Mouse (Mus musculus): ENCODE measurements around the gene Nbl1. TPM values are rescaled to one million over a fixed set of nuclear protein-coding genes. Genes with fewer than 3 reads are reported as not detected.

Gene Nbl1
- polyA plus RNA-seq, 1 experiment from 2014 or later = 141 TPM

GRCm38 (mm10) chr4:139059569-139059968 is 33.2 kb downstream of the Nbl1 start:
- H3K9ac ChIP-seq (replicated peaks; ENCODE audit: low read depth) = no peak overlapping the region
- no peak overlapping the region for H3K4me2 ChIP-seq (replicated peaks; ENCODE audit: low read depth, low read length)
- TF ChIP-seq EP300 (IDR thresholded peaks at IDR 0.05) = no peak
- TF ChIP-seq CTCF (IDR thresholded peaks at IDR 0.05) = no peak
- H3K4me1 ChIP-seq (ENCODE audit: insufficient read depth, low read depth, low read length) = no peaks in the 10 kb centered on the region
- ATAC-seq = no peak
- H3K4me3 ChIP-seq (ENCODE audit: low read depth, low read length) = no peak overlapping the region
- 4% methylated on average over 7 of the region's 7 CpGs for WGBS
- DNase-seq (ENCODE audit: low spot score) = peak; percentile 70
- no peaks in the 10 kb centered on the region for H3K9me3 ChIP-seq (ENCODE audit: low read length)
- H3K27ac ChIP-seq (ENCODE audit: low read length) = no peak overlapping the region
- no peaks in the 10 kb centered on the region for H3K27me3 ChIP-seq (replicated peaks; ENCODE audit: insufficient read depth, low read length)
- no peaks in the 10 kb centered on the region for H3K36me3 ChIP-seq (ENCODE audit: insufficient read depth, low read length)

GRCm38 (mm10) chr4:139058029-139058428 is 34.8 kb downstream of the Nbl1 start:
- ATAC-seq (no peak), DNase-seq (ENCODE audit: low spot score) (no peak)
- H3K4me3 ChIP-seq (ENCODE audit: low read depth, low read length) = no peak overlapping the region
- no peaks in the 10 kb centered on the region for H3K9me3 ChIP-seq (ENCODE audit: low read length)
- WGBS = 81% methylated on average over 5 of the region's 5 CpGs
- H3K4me2 ChIP-seq (replicated peaks; ENCODE audit: low read depth, low read length) = no peak overlapping the region
- no peak for TF ChIP-seq CTCF (IDR thresholded peaks at IDR 0.05)
- no peak for TF ChIP-seq EP300 (IDR thresholded peaks at IDR 0.05)
- no peaks in the 10 kb centered on the region for H3K27me3 ChIP-seq (replicated peaks; ENCODE audit: insufficient read depth, low read length)
- H3K9ac ChIP-seq (replicated peaks; ENCODE audit: low read depth) = no peak overlapping the region
- no peak overlapping the region for H3K27ac ChIP-seq (ENCODE audit: low read length)
- no peaks in the 10 kb centered on the region for H3K36me3 ChIP-seq (ENCODE audit: insufficient read depth, low read length)
- no peaks in the 10 kb centered on the region for H3K4me1 ChIP-seq (ENCODE audit: insufficient read depth, low read depth, low read length)

- no peaks in the 10 kb centered on the region for H3K27me3 ChIP-seq (replicated peaks; ENCODE audit: insufficient read depth, low read length)
- no peaks in the 10 kb centered on the region for H3K36me3 ChIP-seq (ENCODE audit: insufficient read depth, low read length)
- H3K4me2 ChIP-seq (replicated peaks; ENCODE audit: low read depth, low read length) = no peak overlapping the region
- H3K9ac ChIP-seq (replicated peaks; ENCODE audit: low read depth) = no peak overlapping the region
- no peak overlapping the region for H3K27ac ChIP-seq (ENCODE audit: low read length)
- TF ChIP-seq CTCF (IDR thresholded peaks at IDR 0.05) (no peak), EP300 (IDR thresholded peaks at IDR 0.05) (no peak)
- H3K9me3 ChIP-seq (ENCODE audit: low read length) = no peaks in the 10 kb centered on the region
- no peaks in the 10 kb centered on the region for H3K4me1 ChIP-seq (ENCODE audit: insufficient read depth, low read depth, low read length)
- DNase-seq (ENCODE audit: low spot score) = no peak
- no peak for ATAC-seq
- no peak overlapping the region for H3K4me3 ChIP-seq (ENCODE audit: low read depth, low read length)
- 67% methylated on average over 5 of the region's 5 CpGs for WGBS
Observed at GRCm38 (mm10) chr4:139057291-139057690, 35.5 kb downstream of the Nbl1 start.

GRCm38 (mm10) chr4:139055744-139056143 is 37.0 kb downstream of the Nbl1 start:
- Histone ChIP-seq H3K4me2 (replicated peaks; ENCODE audit: low read depth, low read length) (no peak overlapping the region), H3K9me3 (ENCODE audit: low read length) (no peaks in the 10 kb centered on the region), H3K4me3 (ENCODE audit: low read depth, low read length) (no peak overlapping the region), H3K27ac (ENCODE audit: low read length) (no peak overlapping the region), H3K9ac (replicated peaks; ENCODE audit: low read depth) (no peak overlapping the region), H3K36me3 (ENCODE audit: insufficient read depth, low read length) (no peaks in the 10 kb centered on the region), H3K27me3 (replicated peaks; ENCODE audit: insufficient read depth, low read length) (no peaks in the 10 kb centered on the region), H3K4me1 (ENCODE audit: insufficient read depth, low read depth, low read length) (no peaks in the 10 kb centered on the region)
- no peak for TF ChIP-seq CTCF (IDR thresholded peaks at IDR 0.05)
- no peak for DNase-seq (ENCODE audit: low spot score)
- no peak for ATAC-seq
- 65% methylated on average over 3 of the region's 3 CpGs for WGBS

- Histone ChIP-seq H3K4me2 (replicated peaks; ENCODE audit: low read depth, low read length) (no peak overlapping the region), H3K27ac (ENCODE audit: low read length) (no peak overlapping the region), H3K36me3 (ENCODE audit: insufficient read depth, low read length) (no peaks in the 10 kb centered on the region), H3K4me3 (ENCODE audit: low read depth, low read length) (no peak overlapping the region), H3K27me3 (replicated peaks; ENCODE audit: insufficient read depth, low read length) (no peaks in the 10 kb centered on the region), H3K4me1 (ENCODE audit: insufficient read depth, low read depth, low read length) (no peaks in the 10 kb centered on the region), H3K9ac (replicated peaks; ENCODE audit: low read depth) (no peak overlapping the region), H3K9me3 (ENCODE audit: low read length) (no peaks in the 10 kb centered on the region)
- DNase-seq (ENCODE audit: low spot score) (no peak), ATAC-seq (no peak)
- TF ChIP-seq EP300 (IDR thresholded peaks at IDR 0.05) (no peak), CTCF (IDR thresholded peaks at IDR 0.05) (no peak)
- WGBS = 77% methylated on average over 4 of the region's 4 CpGs
Observed at GRCm38 (mm10) chr4:139055336-139055735, 37.5 kb downstream of the Nbl1 start.

GRCm38 (mm10) chr4:139054300-139054923 is 38.4 kb downstream of the Nbl1 start:
- H3K27me3 ChIP-seq (replicated peaks; ENCODE audit: insufficient read depth, low read length) = no peaks in the 10 kb centered on the region
- ATAC-seq (no peak), DNase-seq (ENCODE audit: low spot score) (no peak)
- WGBS = 58% methylated on average over 9 of the region's 9 CpGs
- H3K9ac ChIP-seq (replicated peaks; ENCODE audit: low read depth) = no peak overlapping the region
- H3K4me3 ChIP-seq (ENCODE audit: low read depth, low read length) = no peak overlapping the region
- no peak overlapping the region for H3K4me2 ChIP-seq (replicated peaks; ENCODE audit: low read depth, low read length)
- no peak for TF ChIP-seq EP300 (IDR thresholded peaks at IDR 0.05)
- 0 out of 2 replicates have a peak, but pooled peaks have one; percentile 1 for TF ChIP-seq CTCF (IDR thresholded peaks at IDR 0.05)
- no peaks in the 10 kb centered on the region for H3K9me3 ChIP-seq (ENCODE audit: low read length)
- no peaks in the 10 kb centered on the region for H3K4me1 ChIP-seq (ENCODE audit: insufficient read depth, low read depth, low read length)
- H3K27ac ChIP-seq (ENCODE audit: low read length) = no peak overlapping the region
- H3K36me3 ChIP-seq (ENCODE audit: insufficient read depth, low read length) = no peaks in the 10 kb centered on the region

GRCm38 (mm10) chr4:139053391-139053790 is 39.4 kb downstream of the Nbl1 start:
- H3K36me3 ChIP-seq (ENCODE audit: insufficient read depth, low read length) = no peaks in the 10 kb centered on the region
- no peak overlapping the region for H3K9ac ChIP-seq (replicated peaks; ENCODE audit: low read depth)
- H3K27me3 ChIP-seq (replicated peaks; ENCODE audit: insufficient read depth, low read length) = no peaks in the 10 kb centered on the region
- no peak overlapping the region for H3K27ac ChIP-seq (ENCODE audit: low read length)
- ATAC-seq = no peak
- TF ChIP-seq EP300 (IDR thresholded peaks at IDR 0.05) = no peak
- no peak for TF ChIP-seq CTCF (IDR thresholded peaks at IDR 0.05)
- no peaks in the 10 kb centered on the region for H3K9me3 ChIP-seq (ENCODE audit: low read length)
- 46% methylated on average over 5 of the region's 5 CpGs for WGBS
- no peaks in the 10 kb centered on the region for H3K4me1 ChIP-seq (ENCODE audit: insufficient read depth, low read depth, low read length)
- no peak overlapping the region for H3K4me2 ChIP-seq (replicated peaks; ENCODE audit: low read depth, low read length)
- H3K4me3 ChIP-seq (ENCODE audit: low read depth, low read length) = no peak overlapping the region
- no peak for DNase-seq (ENCODE audit: low spot score)
